Mouse (Mus musculus): ENCODE measurements around the gene Arl5b.

Gene Arl5b

DNA sequence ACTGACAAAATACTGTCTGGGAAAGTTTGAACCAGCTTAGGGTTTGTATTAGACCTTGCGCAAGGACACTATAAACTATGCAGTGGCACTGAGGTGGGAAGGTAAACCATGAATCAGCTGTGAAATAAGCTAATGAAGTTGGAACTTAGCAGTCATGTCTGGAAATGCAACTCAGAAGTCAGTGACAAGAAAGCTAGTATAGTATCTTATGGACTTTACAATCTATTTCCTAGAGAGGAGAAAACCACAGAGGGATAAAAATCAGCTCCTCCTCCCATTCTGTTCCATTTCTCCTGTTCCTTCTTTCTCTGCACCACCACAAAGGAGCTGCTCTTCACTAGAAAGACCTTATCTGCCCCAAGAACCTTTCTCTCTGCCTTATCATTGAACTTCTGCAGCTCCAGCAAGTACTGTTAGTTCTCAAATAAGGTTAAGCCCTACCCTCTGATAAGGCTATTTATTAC is 72.1 kb downstream of the Arl5b start:
- no peak for DNase-seq

Measured in kidney, adult 11 months (tissue).